Mouse (Mus musculus): ENCODE results near the gene Pax2.

DNA sequence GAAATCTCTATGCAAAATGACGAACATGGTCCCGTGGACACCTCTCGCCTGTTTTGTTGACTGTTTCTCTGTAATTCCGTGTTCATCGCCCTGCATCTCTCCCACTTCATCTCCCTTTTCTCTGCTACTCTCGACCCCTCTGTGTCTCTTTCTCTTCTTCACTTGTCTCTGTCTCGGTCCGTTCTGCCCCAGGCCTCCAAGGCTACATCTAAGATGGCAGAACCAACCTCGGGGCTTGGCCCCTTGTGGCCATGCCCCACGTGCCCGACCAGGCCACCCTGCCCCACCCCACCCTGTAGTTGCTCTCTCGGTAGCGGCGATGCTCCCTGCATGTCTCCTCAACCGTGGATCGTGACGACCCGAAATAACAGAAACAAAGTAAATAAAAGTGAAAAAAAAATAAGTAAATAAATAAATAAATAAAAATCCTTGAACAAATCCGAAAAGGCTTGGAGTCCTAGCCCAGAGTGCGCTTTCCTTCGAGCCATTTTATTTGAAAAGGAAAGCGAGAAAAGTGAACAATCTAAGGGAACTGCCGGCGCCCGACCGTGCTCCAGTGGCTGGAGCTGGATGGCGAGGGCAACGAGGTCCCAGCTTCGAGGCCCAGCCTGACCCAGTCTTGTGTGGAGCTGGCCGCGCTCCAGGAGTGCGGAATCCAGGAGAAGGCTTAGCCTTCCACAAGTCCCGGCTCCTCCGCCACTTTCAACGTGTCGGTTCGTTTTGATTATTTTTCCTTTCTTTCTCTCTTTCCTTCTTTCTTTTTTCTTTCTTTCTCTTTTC, 81.8 kb downstream of the Pax2 start:
- no peak for TF ChIP-seq CTCF (conservative IDR thresholded peaks at IDR 0.05; ENCODE audit: insufficient read depth, insufficient read length, low read depth, low read length)
- TF ChIP-seq POLR2A (IDR thresholded peaks at IDR 0.05; ENCODE audit: low read depth, low read length): no peak

Measured in kidney, adult 2 months (tissue).